Mouse (Mus musculus): ENCODE results near the gene Prkg1. TPM values are rescaled to one million over a fixed set of nuclear protein-coding genes. Genes with fewer than 3 reads are reported as not detected.

Prkg1 gene
- total RNA-seq, 1 experiment, result 1.5 TPM

- Histone ChIP-seq H3K4me3 (ENCODE audit: insufficient read depth in 1 of 2, low read depth in 1 of 2, low read length in 2 of 2, poor library complexity in 1 of 2, severe bottlenecking in 1 of 2) (no peak overlapping the region), H3K36me3 (ENCODE audit: control insufficient read depth, insufficient read depth, low read length, poor library complexity, severe bottlenecking) (no peaks in the 10 kb centered on the region), H3K4me1 (ENCODE audit: control insufficient read depth in 2 of 2, insufficient read depth in 2 of 2, low read length in 2 of 2, poor library complexity in 1 of 2) (no peaks in the 10 kb centered on the region), H3K9me3 (ENCODE audit: control insufficient read depth, insufficient read depth, low read depth, low read length) (no peaks in the 10 kb centered on the region), H3K9ac (ENCODE audit: insufficient read depth, low read depth, low read length, poor library complexity, severe bottlenecking) (no peak overlapping the region), H3K27ac (ENCODE audit: insufficient read depth, low read depth, low read length, poor library complexity, severe bottlenecking) (no peak overlapping the region)
- in situ Hi-C loops (cut with MboI; ENCODE audit: low sequenced_read_pairs in 2 of 2, unreplicated experiment in 2 of 2), result no loop called here
- no peak for TF ChIP-seq ZNF384 (IDR thresholded peaks at IDR 0.05; ENCODE audit: low read depth, low read length)
- TF ChIP-seq CHD2 (IDR thresholded peaks at IDR 0.05; ENCODE audit: low read depth, low read length), result no peak
- no peak for TF ChIP-seq ZC3H11A (IDR thresholded peaks at IDR 0.05; ENCODE audit: borderline replicate concordance, low read depth, low read length)
- TF ChIP-seq MAFK (IDR thresholded peaks at IDR 0.05; ENCODE audit: insufficient read depth, low read depth, low read length), result no peak
- TF ChIP-seq HCFC1 (IDR thresholded peaks at IDR 0.05; ENCODE audit: borderline replicate concordance, insufficient read depth, low read length), result no peak
- no peak for DNase-seq (ENCODE audit: low read depth, low spot score)
Observed at GRCm38 (mm10) chr19:30982436-30982835, 782.4 kb downstream of the Prkg1 start.

DNA sequence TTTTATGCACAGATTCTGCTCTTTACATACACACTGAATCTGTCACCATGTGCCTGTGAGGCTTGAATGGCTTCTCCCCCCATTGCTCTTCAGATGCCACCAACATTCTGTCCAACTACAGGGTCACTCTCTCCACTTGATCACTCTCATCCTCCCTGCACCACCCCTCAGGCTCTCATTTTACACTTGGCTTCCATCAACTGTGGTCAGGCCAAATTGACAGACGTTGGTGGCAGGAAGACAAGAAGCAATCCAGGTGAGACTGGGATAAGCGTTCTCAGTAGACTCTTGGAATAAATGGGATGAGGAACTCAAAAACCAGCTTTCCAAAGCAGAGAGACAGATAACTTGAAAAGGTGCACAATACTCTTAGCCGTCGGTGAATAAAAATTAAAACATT lies 786.7 kb downstream of the Prkg1 start:
- H3K27ac ChIP-seq (ENCODE audit: insufficient read depth, low read depth, low read length, poor library complexity, severe bottlenecking), result no peak overlapping the region
- H3K9ac ChIP-seq (ENCODE audit: insufficient read depth, low read depth, low read length, poor library complexity, severe bottlenecking), result no peak overlapping the region
- no peaks in the 10 kb centered on the region for H3K9me3 ChIP-seq (ENCODE audit: control insufficient read depth, insufficient read depth, low read depth, low read length)
- no peak overlapping the region for H3K4me3 ChIP-seq (ENCODE audit: insufficient read depth in 1 of 2, low read depth in 1 of 2, low read length in 2 of 2, poor library complexity in 1 of 2, severe bottlenecking in 1 of 2)
- in situ Hi-C loops (cut with MboI; ENCODE audit: low sequenced_read_pairs in 2 of 2, unreplicated experiment in 2 of 2), result no loop called here
- no peaks in the 10 kb centered on the region for H3K4me1 ChIP-seq (ENCODE audit: control insufficient read depth in 2 of 2, insufficient read depth in 2 of 2, low read length in 2 of 2, poor library complexity in 1 of 2)
- H3K36me3 ChIP-seq (ENCODE audit: control insufficient read depth, insufficient read depth, low read length, poor library complexity, severe bottlenecking), result no peaks in the 10 kb centered on the region
- TF ChIP-seq ZC3H11A (IDR thresholded peaks at IDR 0.05; ENCODE audit: borderline replicate concordance, low read depth, low read length), result no peak
- no peak for DNase-seq (ENCODE audit: low read depth, low spot score)

GRCm38 (mm10) chr19:30950610-30951009 lies 814.2 kb downstream of the Prkg1 start:
- in situ Hi-C loops (cut with MboI; ENCODE audit: low sequenced_read_pairs in 2 of 2, unreplicated experiment in 2 of 2), result no loop called here
- TF ChIP-seq CHD2 (IDR thresholded peaks at IDR 0.05; ENCODE audit: low read depth, low read length) (no peak), HCFC1 (IDR thresholded peaks at IDR 0.05; ENCODE audit: borderline replicate concordance, insufficient read depth, low read length) (no peak), MAFK (IDR thresholded peaks at IDR 0.05; ENCODE audit: insufficient read depth, low read depth, low read length) (no peak), ZNF384 (IDR thresholded peaks at IDR 0.05; ENCODE audit: low read depth, low read length) (no peak)
- Histone ChIP-seq H3K9me3 (ENCODE audit: control insufficient read depth, insufficient read depth, low read depth, low read length) (no peaks in the 10 kb centered on the region), H3K4me1 (ENCODE audit: control insufficient read depth in 2 of 2, insufficient read depth in 2 of 2, low read length in 2 of 2, poor library complexity in 1 of 2) (no peaks in the 10 kb centered on the region), H3K4me3 (ENCODE audit: insufficient read depth in 1 of 2, low read depth in 1 of 2, low read length in 2 of 2, poor library complexity in 1 of 2, severe bottlenecking in 1 of 2) (no peak overlapping the region), H3K9ac (ENCODE audit: insufficient read depth, low read depth, low read length, poor library complexity, severe bottlenecking) (no peak overlapping the region), H3K36me3 (ENCODE audit: control insufficient read depth, insufficient read depth, low read length, poor library complexity, severe bottlenecking) (no peaks in the 10 kb centered on the region), H3K27ac (ENCODE audit: insufficient read depth, low read depth, low read length, poor library complexity, severe bottlenecking) (no peak overlapping the region)
- no peak for DNase-seq (ENCODE audit: low read depth, low spot score)

GRCm38 (mm10) chr19:30948202-30948601 lies 816.6 kb downstream of the Prkg1 start:
- in situ Hi-C loops (cut with MboI; ENCODE audit: low sequenced_read_pairs in 2 of 2, unreplicated experiment in 2 of 2), result no loop called here
- DNase-seq (ENCODE audit: low read depth, low spot score), result no peak
- no peaks in the 10 kb centered on the region for H3K36me3 ChIP-seq (ENCODE audit: control insufficient read depth, insufficient read depth, low read length, poor library complexity, severe bottlenecking)
- H3K4me1 ChIP-seq (ENCODE audit: control insufficient read depth in 2 of 2, insufficient read depth in 2 of 2, low read length in 2 of 2, poor library complexity in 1 of 2), result no peaks in the 10 kb centered on the region
- TF ChIP-seq HCFC1 (IDR thresholded peaks at IDR 0.05; ENCODE audit: borderline replicate concordance, insufficient read depth, low read length) (no peak), CHD2 (IDR thresholded peaks at IDR 0.05; ENCODE audit: low read depth, low read length) (no peak), MAFK (IDR thresholded peaks at IDR 0.05; ENCODE audit: insufficient read depth, low read depth, low read length) (no peak), ZC3H11A (IDR thresholded peaks at IDR 0.05; ENCODE audit: borderline replicate concordance, low read depth, low read length) (no peak), ZNF384 (IDR thresholded peaks at IDR 0.05; ENCODE audit: low read depth, low read length) (no peak)
- H3K4me3 ChIP-seq (ENCODE audit: insufficient read depth in 1 of 2, low read depth in 1 of 2, low read length in 2 of 2, poor library complexity in 1 of 2, severe bottlenecking in 1 of 2), result no peak overlapping the region
- H3K9me3 ChIP-seq (ENCODE audit: control insufficient read depth, insufficient read depth, low read depth, low read length), result no peaks in the 10 kb centered on the region
- no peak overlapping the region for H3K27ac ChIP-seq (ENCODE audit: insufficient read depth, low read depth, low read length, poor library complexity, severe bottlenecking)
- H3K9ac ChIP-seq (ENCODE audit: insufficient read depth, low read depth, low read length, poor library complexity, severe bottlenecking), result no peak overlapping the region

DNA sequence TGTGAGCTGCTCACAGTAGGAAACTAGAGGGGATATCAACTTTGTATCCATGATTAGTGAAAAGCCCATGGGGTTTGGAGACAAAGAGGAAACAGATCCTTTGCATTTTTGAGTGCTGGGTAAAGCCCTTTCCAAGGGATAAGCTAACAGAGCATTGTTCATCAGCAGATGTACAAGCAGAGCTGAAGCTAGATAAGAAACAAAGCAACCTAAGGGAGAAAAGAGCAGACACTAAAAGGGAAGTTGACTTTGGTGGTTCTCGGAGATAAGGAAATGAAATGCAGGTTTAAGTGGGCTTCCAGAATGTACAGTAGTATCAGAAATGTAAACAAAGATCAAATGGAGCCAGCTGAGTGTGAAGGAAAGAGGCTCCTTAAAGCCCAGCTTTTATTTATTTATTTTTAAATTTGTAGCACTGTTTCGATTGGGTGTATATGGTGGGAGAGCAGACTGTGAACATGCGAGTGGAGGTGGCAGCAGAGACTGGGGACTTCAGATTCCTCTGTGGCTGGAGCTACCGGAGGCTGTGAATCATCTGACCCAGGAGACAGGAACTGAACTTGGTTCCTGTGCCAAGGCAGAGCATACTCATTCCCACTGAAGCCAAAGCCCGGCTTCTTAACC lies 822.4 kb downstream of the Prkg1 start:
- no peak for DNase-seq (ENCODE audit: low read depth, low spot score)
- Histone ChIP-seq H3K27ac (ENCODE audit: insufficient read depth, low read depth, low read length, poor library complexity, severe bottlenecking) (no peak overlapping the region), H3K36me3 (ENCODE audit: control insufficient read depth, insufficient read depth, low read length, poor library complexity, severe bottlenecking) (no peaks in the 10 kb centered on the region), H3K4me1 (ENCODE audit: control insufficient read depth in 2 of 2, insufficient read depth in 2 of 2, low read length in 2 of 2, poor library complexity in 1 of 2) (no peaks in the 10 kb centered on the region), H3K9ac (ENCODE audit: insufficient read depth, low read depth, low read length, poor library complexity, severe bottlenecking) (no peak overlapping the region), H3K9me3 (ENCODE audit: control insufficient read depth, insufficient read depth, low read depth, low read length) (no peaks in the 10 kb centered on the region), H3K4me3 (ENCODE audit: insufficient read depth in 1 of 2, low read depth in 1 of 2, low read length in 2 of 2, poor library complexity in 1 of 2, severe bottlenecking in 1 of 2) (no peak overlapping the region)
- TF ChIP-seq HCFC1 (IDR thresholded peaks at IDR 0.05; ENCODE audit: borderline replicate concordance, insufficient read depth, low read length) (no peak), ZNF384 (IDR thresholded peaks at IDR 0.05; ENCODE audit: low read depth, low read length) (no peak), CHD2 (IDR thresholded peaks at IDR 0.05; ENCODE audit: low read depth, low read length) (no peak), ZC3H11A (IDR thresholded peaks at IDR 0.05; ENCODE audit: borderline replicate concordance, low read depth, low read length) (no peak), MAFK (IDR thresholded peaks at IDR 0.05; ENCODE audit: insufficient read depth, low read depth, low read length) (no peak)
- in situ Hi-C loops (cut with MboI; ENCODE audit: low sequenced_read_pairs in 2 of 2, unreplicated experiment in 2 of 2), result no loop called here

All from ES-E14 (cell line).